21 mouse cellular contexts compared by ENCODE assay signal in genomic region chr11:49266671-49267070, GRCm38 (mm10). TPM values are rescaled to one million over a fixed set of nuclear protein-coding genes. Genes with fewer than 3 reads are reported as not detected.
DNase-seq lines count a peak whose midpoint lies in the region; ATAC-seq and TF ChIP-seq lines count a peak whose summit lies in the region.
"Had no signal": no experiment of that assay in that cellular context is flagged by ENCODE, and none has a peak within 500 bp of the region (broad histone marks: within the 10 kb centered on the region; RNA-seq: fewer than 3 reads in every experiment).

No protein-coding gene starts in this region.

- 48% methylated on average over 6 of the region's 6 CpGs for WGBS in heart, embryonic 10.5 days
- WGBS in liver, adult 2 months, result 27% methylated on average over 6 of the region's 6 CpGs
- 67% methylated on average over 6 of the region's 6 CpGs for WGBS in kidney, embryonic 16.5 days
- WGBS in liver, embryonic 16.5 days (ENCODE audit: insufficient replicate concordance), result 62% methylated on average over 6 of the region's 6 CpGs

- peak overlapping the region; percentile 48 for H3K9ac ChIP-seq in liver, adult 2 months (ENCODE audit: low read depth, low read length)
- no peak overlapping the region for H3K9ac ChIP-seq in kidney, embryonic 16.5 days (replicated peaks; ENCODE audit: low read length)
- H3K9ac ChIP-seq in liver, embryonic 16.5 days (ENCODE audit: low read depth, low read length), result no peak overlapping the region
- H3K9ac ChIP-seq: embryonic facial prominence, embryonic 15.5 days; limb, embryonic 12.5 days had no signal

- peak overlapping the region; percentile 69 for H3K27ac ChIP-seq in heart, embryonic 10.5 days
- H3K27ac ChIP-seq in liver, adult 2 months (replicated peaks; ENCODE audit: insufficient read depth, low read depth, low read length), result peak overlapping the region; percentile 88
- peak overlapping the region; percentile 65 for H3K27ac ChIP-seq in kidney, embryonic 16.5 days (ENCODE audit: low read length)
- peak overlapping the region; percentile 67 for H3K27ac ChIP-seq in liver, embryonic 16.5 days (ENCODE audit: low read length)
- H3K27ac ChIP-seq: embryonic facial prominence, embryonic 15.5 days; hindbrain, postnatal 0 days; layer of hippocampus, adult 2 months; left cerebral cortex, adult 2 months; limb, embryonic 12.5 days had no signal

- peak; percentile 58 for ATAC-seq in kidney, embryonic 16.5 days (ENCODE audit: low FRiP score, low TSS enrichment)
- ATAC-seq in liver, embryonic 16.5 days (ENCODE audit: low read depth), result peak; percentile 80
- no peak for ATAC-seq in megakaryocyte progenitor cell, adult 5-6 weeks (replicated peaks; ENCODE audit: poor library complexity)
- ATAC-seq: hindbrain, postnatal 0 days had no signal

- no peak for DNase-seq in heart, embryonic 10.5 days (ENCODE audit: low spot score)
- DNase-seq in heart, postnatal 25 days (ENCODE audit: low spot score), result no peak
- peak; percentile 95 for DNase-seq in liver, adult 2 months (ENCODE audit: extremely low read depth, low read depth, low spot score)
- no peak for DNase-seq in liver
- DNase-seq in adrenal gland, adult 2 months, result no peak
- DNase-seq: adrenal gland, postnatal 36 days; cerebellum, adult 9-10 months had no signal

- intact Hi-C loops in heart, postnatal 25 days (cut with DNase I), result no loop called here

- H3K4me1 ChIP-seq in heart, embryonic 10.5 days, result peaks cover 12% of the 10 kb centered on the region
- peaks cover 34% of the 10 kb centered on the region for H3K4me1 ChIP-seq in liver, adult 2 months (ENCODE audit: control insufficient read depth, insufficient read depth, low read length)
- 0 out of 2 replicates have a peak, but pooled peaks cover 6% of the 10 kb centered on the region for H3K4me1 ChIP-seq in kidney, embryonic 16.5 days (ENCODE audit: insufficient read depth, low read length)
- peaks cover 8% of the 10 kb centered on the region for H3K4me1 ChIP-seq in liver, embryonic 16.5 days (ENCODE audit: control insufficient read depth, low read depth, low read length)
- H3K4me1 ChIP-seq: embryonic facial prominence, embryonic 15.5 days; limb, embryonic 12.5 days had no signal

- TF ChIP-seq CTCF in liver, adult 2 months (IDR thresholded peaks at IDR 0.05; ENCODE audit: low read depth, low read length), result no peak

- peaks cover 22% of the 10 kb centered on the region for H3K36me3 ChIP-seq in heart, embryonic 10.5 days
- no peaks in the 10 kb centered on the region; the same call in 1 of the 2 replicates for H3K36me3 ChIP-seq in liver, adult 2 months (ENCODE audit: control insufficient read depth, insufficient read depth, low read length)
- peaks cover 19% of the 10 kb centered on the region for H3K36me3 ChIP-seq in kidney, embryonic 16.5 days (ENCODE audit: insufficient read depth, low read length)
- H3K36me3 ChIP-seq in liver, embryonic 16.5 days (ENCODE audit: control insufficient read depth, insufficient read depth), result peaks cover 5% of the 10 kb centered on the region

- peaks cover 15% of the 10 kb centered on the region for H3K79me2 ChIP-seq in liver, adult 2 months (ENCODE audit: control insufficient read depth, insufficient read depth, low read length)

- H3K4me2 ChIP-seq in kidney, embryonic 16.5 days (replicated peaks; ENCODE audit: low read depth, low read length), result no peak overlapping the region
- H3K4me2 ChIP-seq in liver, embryonic 16.5 days (ENCODE audit: low read depth, low read length), result no peak overlapping the region
- H3K4me2 ChIP-seq: embryonic facial prominence, embryonic 15.5 days; limb, embryonic 12.5 days; midbrain, embryonic 11.5 days had no signal

- no peaks in the 10 kb centered on the region for H3K27me3 ChIP-seq in heart, embryonic 10.5 days (ENCODE audit: insufficient read depth, poor library complexity, severe bottlenecking)
- no peaks in the 10 kb centered on the region for H3K27me3 ChIP-seq in liver, adult 2 months (ENCODE audit: control insufficient read depth, insufficient read depth, low read length)
- no peaks in the 10 kb centered on the region for H3K27me3 ChIP-seq in kidney, embryonic 16.5 days (ENCODE audit: insufficient read depth, low read length)
- H3K27me3 ChIP-seq in liver, embryonic 16.5 days (ENCODE audit: control insufficient read depth, insufficient read depth, low read depth, low read length), result no peaks in the 10 kb centered on the region
- H3K27me3 ChIP-seq: embryonic facial prominence, embryonic 15.5 days; limb, embryonic 12.5 days had no signal

- H3K4me3 ChIP-seq in heart, embryonic 10.5 days, result no peak overlapping the region
- H3K4me3 ChIP-seq in liver, adult 2 months (ENCODE audit: insufficient read depth, low read depth, low read length), result no peak overlapping the region
- no peak overlapping the region for H3K4me3 ChIP-seq in kidney, embryonic 16.5 days (ENCODE audit: low read length)
- no peak overlapping the region for H3K4me3 ChIP-seq in liver, embryonic 16.5 days (ENCODE audit: low read depth, low read length)
- H3K4me3 ChIP-seq: embryonic facial prominence, embryonic 15.5 days; layer of hippocampus, adult 2 months; left cerebral cortex, adult 2 months; limb, embryonic 12.5 days had no signal

- no peak for TF ChIP-seq POLR2A in liver, adult 2 months (IDR thresholded peaks at IDR 0.05; ENCODE audit: extremely low read depth, insufficient read depth, low read length)

- H3K9me3 ChIP-seq in heart, embryonic 10.5 days, result no peaks in the 10 kb centered on the region
- H3K9me3 ChIP-seq in kidney, embryonic 16.5 days (ENCODE audit: low read length), result no peaks in the 10 kb centered on the region
- H3K9me3 ChIP-seq in liver, embryonic 16.5 days (replicated peaks; ENCODE audit: control insufficient read depth, low read length), result no peaks in the 10 kb centered on the region
- H3K9me3 ChIP-seq: embryonic facial prominence, embryonic 15.5 days; limb, embryonic 12.5 days had no signal

RNA-seq across cellular contexts. Expression of gene Olfr1393, which starts 11.4 kb away (rescaled TPM):
- not detected in 2 replicates for polyA plus RNA-seq in heart, embryonic 10.5 days (2016; fragmentation: Nextera tagmentation; extraction: Ambion mirVana)
- total RNA-seq in heart, postnatal 25 days (2021), result under 1 TPM; 0.10 to 0.11 TPM
- 0.09 and 0.27 TPM in 2 replicates for total RNA-seq in liver, adult 2 months (2014; rRNA removed)
- polyA plus RNA-seq in liver, adult 2 months (2012; rRNA removed), result 0.47 and 0.55 TPM in 2 replicates
- polyA plus RNA-seq in kidney, embryonic 16.5 days (2015; fragmentation: Nextera tagmentation; extraction: Ambion mirVana), result not detected in 2 replicates
- polyA plus RNA-seq in liver, embryonic 16.5 days (2015; fragmentation: Nextera tagmentation; extraction: Ambion mirVana), result 0.06 TPM in 1 of 2 replicates, not detected in the other
- total RNA-seq in megakaryocyte progenitor cell, adult 5-6 weeks (2015), result 0.05 TPM in 2 replicates
- not detected in 2 replicates for total RNA-seq in megakaryocyte progenitor cell, adult 5-6 weeks (2017)
- total RNA-seq in adrenal gland, adult 2 months (2021), result under 1 TPM in 1 of 2 experiments, not detected in 1; 0.32 TPM
- polyA plus RNA-seq in adrenal gland, adult 2 months (2012; rRNA removed), result 0.04 TPM in 1 of 2 replicates, not detected in the other
- total RNA-seq: adrenal gland, postnatal 36 days; hindbrain, postnatal 0 days; layer of hippocampus, adult 2 months had no signal
- polyA plus RNA-seq: forebrain, embryonic 11.5 days; limb, embryonic 12.5 days; midbrain, embryonic 11.5 days; neural tube, embryonic 14.5 days; stomach, embryonic 14.5 days had no signal

RNA-seq across cellular contexts. Expression of gene Olfr1392, which starts 18.4 kb away (rescaled TPM):
- not detected in 2 replicates for polyA plus RNA-seq in heart, embryonic 10.5 days (2016; fragmentation: Nextera tagmentation; extraction: Ambion mirVana)
- not detected for total RNA-seq in heart, postnatal 25 days (2021)
- not detected in 2 replicates for total RNA-seq in liver, adult 2 months (2014; rRNA removed)
- 0.09 and 0.26 TPM in 2 replicates for polyA plus RNA-seq in liver, adult 2 months (2012; rRNA removed)
- polyA plus RNA-seq in kidney, embryonic 16.5 days (2015; fragmentation: Nextera tagmentation; extraction: Ambion mirVana), result not detected in 2 replicates
- not detected in 2 replicates for polyA plus RNA-seq in liver, embryonic 16.5 days (2015; fragmentation: Nextera tagmentation; extraction: Ambion mirVana)
- total RNA-seq in megakaryocyte progenitor cell, adult 5-6 weeks (2015), result not detected in 2 replicates
- total RNA-seq in megakaryocyte progenitor cell, adult 5-6 weeks (2017), result not detected in 2 replicates
- total RNA-seq in adrenal gland, adult 2 months (2021), result not detected
- polyA plus RNA-seq in adrenal gland, adult 2 months (2012; rRNA removed), result 0.22 TPM in 1 of 2 replicates, not detected in the other
- total RNA-seq: adrenal gland, postnatal 36 days; gastrocnemius, postnatal 4 days; hindbrain, postnatal 0 days; layer of hippocampus, adult 2 months; left cerebral cortex, adult 2 months had no signal
- polyA plus RNA-seq: embryonic facial prominence, embryonic 15.5 days; forebrain, embryonic 11.5 days; hindbrain, postnatal 0 days; midbrain, embryonic 11.5 days; neural tube, embryonic 14.5 days had no signal

RNA-seq across cellular contexts. Expression of gene Mgat1, which starts 22.7 kb away (rescaled TPM):
- 41.1 and 46.9 TPM in 2 replicates for polyA plus RNA-seq in heart, embryonic 10.5 days (2016; fragmentation: Nextera tagmentation; extraction: Ambion mirVana)
- total RNA-seq in heart, postnatal 25 days (2021), result 10 to 100 TPM; 49.1 to 64.1 TPM
- total RNA-seq in liver, adult 2 months (2014; rRNA removed), result 44.7 and 60.8 TPM in 2 replicates
- polyA plus RNA-seq in liver, adult 2 months (2012; rRNA removed), result 134 and 145 TPM in 2 replicates
- polyA plus RNA-seq in kidney, embryonic 16.5 days (2015; fragmentation: Nextera tagmentation; extraction: Ambion mirVana), result 88.9 and 91.9 TPM in 2 replicates
- 41.5 TPM in 2 replicates for polyA plus RNA-seq in liver, embryonic 16.5 days (2015; fragmentation: Nextera tagmentation; extraction: Ambion mirVana)
- total RNA-seq in megakaryocyte progenitor cell, adult 5-6 weeks (2015), result 36.3 and 40.9 TPM in 2 replicates
- 54.2 and 61.9 TPM in 2 replicates for total RNA-seq in megakaryocyte progenitor cell, adult 5-6 weeks (2017)
- total RNA-seq in adrenal gland, adult 2 months (2021), result 100 to 1,000 TPM; 115 to 119 TPM
- polyA plus RNA-seq in adrenal gland, adult 2 months (2012; rRNA removed), result 173 and 211 TPM in 2 replicates

RNA-seq across cellular contexts. Expression of gene Olfr10, which starts 37.9 kb away (rescaled TPM):
- polyA plus RNA-seq in heart, embryonic 10.5 days (2016; fragmentation: Nextera tagmentation; extraction: Ambion mirVana), result not detected in 2 replicates
- total RNA-seq in heart, postnatal 25 days (2021), result not detected
- not detected in 2 replicates for total RNA-seq in liver, adult 2 months (2014; rRNA removed)
- not detected in 2 replicates for polyA plus RNA-seq in liver, adult 2 months (2012; rRNA removed)
- polyA plus RNA-seq in kidney, embryonic 16.5 days (2015; fragmentation: Nextera tagmentation; extraction: Ambion mirVana), result not detected in 2 replicates
- not detected in 2 replicates for polyA plus RNA-seq in liver, embryonic 16.5 days (2015; fragmentation: Nextera tagmentation; extraction: Ambion mirVana)
- not detected in 2 replicates for total RNA-seq in megakaryocyte progenitor cell, adult 5-6 weeks (2015)
- total RNA-seq in megakaryocyte progenitor cell, adult 5-6 weeks (2017), result not detected in 2 replicates
- total RNA-seq in adrenal gland, adult 2 months (2021), result not detected
- polyA plus RNA-seq in adrenal gland, adult 2 months (2012; rRNA removed), result not detected in 2 replicates
- total RNA-seq: adrenal gland, postnatal 36 days; gastrocnemius, postnatal 4 days; hindbrain, postnatal 0 days; layer of hippocampus, adult 2 months; left cerebral cortex, adult 2 months had no signal
- polyA plus RNA-seq: embryonic facial prominence, embryonic 15.5 days; forebrain, embryonic 11.5 days; hindbrain, postnatal 0 days; limb, embryonic 12.5 days; midbrain, embryonic 11.5 days; neural tube, embryonic 14.5 days; small intestine, adult 2 months; stomach, embryonic 14.5 days had no signal

RNA-seq across cellular contexts. Expression of gene Olfr1391, which starts 55.9 kb away (rescaled TPM):
- polyA plus RNA-seq in heart, embryonic 10.5 days (2016; fragmentation: Nextera tagmentation; extraction: Ambion mirVana), result not detected in 2 replicates
- not detected for total RNA-seq in heart, postnatal 25 days (2021)
- not detected in 2 replicates for total RNA-seq in liver, adult 2 months (2014; rRNA removed)
- polyA plus RNA-seq in liver, adult 2 months (2012; rRNA removed), result not detected in 2 replicates
- not detected in 2 replicates for polyA plus RNA-seq in kidney, embryonic 16.5 days (2015; fragmentation: Nextera tagmentation; extraction: Ambion mirVana)
- not detected in 2 replicates for polyA plus RNA-seq in liver, embryonic 16.5 days (2015; fragmentation: Nextera tagmentation; extraction: Ambion mirVana)
- total RNA-seq in megakaryocyte progenitor cell, adult 5-6 weeks (2015), result not detected in 2 replicates
- not detected in 2 replicates for total RNA-seq in megakaryocyte progenitor cell, adult 5-6 weeks (2017)
- not detected for total RNA-seq in adrenal gland, adult 2 months (2021)
- polyA plus RNA-seq in adrenal gland, adult 2 months (2012; rRNA removed), result not detected in 2 replicates
- total RNA-seq: adrenal gland, postnatal 36 days; gastrocnemius, postnatal 4 days; hindbrain, postnatal 0 days; layer of hippocampus, adult 2 months; left cerebral cortex, adult 2 months had no signal
- polyA plus RNA-seq: forebrain, embryonic 11.5 days; hindbrain, postnatal 0 days; limb, embryonic 12.5 days; midbrain, embryonic 11.5 days; neural tube, embryonic 14.5 days; small intestine, adult 2 months; stomach, embryonic 14.5 days had no signal
